Mouse (Mus musculus) lung, postnatal 25 days (tissue): ENCODE measurements around the gene Gapdh.

Experiments used
- DNase-seq: peaks from one replicate; pipeline ENCODE4 v3.0.0; 2022; ENCODE audit warnings: low spot score

The Gapdh gene

DNA sequence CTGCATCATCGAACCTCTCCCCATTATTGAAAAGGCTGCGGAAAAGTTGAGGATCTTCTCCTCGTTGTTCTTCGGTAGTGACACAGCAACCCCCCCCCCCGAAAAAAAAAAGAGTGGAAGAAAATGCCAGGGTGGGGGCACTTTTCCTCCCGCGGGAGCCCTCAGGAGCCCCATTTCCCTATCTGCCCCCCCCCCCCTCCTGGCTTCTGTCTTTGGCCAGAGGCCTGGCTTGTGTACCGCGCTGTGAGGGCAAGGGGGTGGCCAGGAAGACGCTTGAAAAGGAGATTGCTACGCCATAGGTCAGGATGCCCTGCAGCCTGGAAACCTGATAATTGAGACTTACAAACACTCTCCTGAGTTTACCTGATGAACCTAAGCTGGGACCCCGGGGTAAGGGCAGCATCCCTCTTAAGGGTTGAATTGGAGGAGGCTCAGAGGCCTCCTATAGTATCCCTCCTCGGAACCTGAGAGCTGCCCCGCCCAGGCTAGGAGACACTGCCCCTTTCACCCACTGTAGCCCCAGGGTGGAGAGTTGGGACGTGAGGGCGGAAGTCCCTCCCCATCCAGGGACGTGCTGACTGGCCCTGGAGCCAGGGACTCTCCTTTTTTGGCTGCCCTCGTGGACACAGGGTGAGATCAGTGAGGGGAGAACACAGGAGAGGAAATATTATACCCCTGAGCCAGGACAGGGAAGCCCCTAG, at the start of gene Gapdh:
Gene Gapdh, minus strand, starts transcription at position 417 of the 701 bp plus-strand sequence.
- DNase-seq, result peak; percentile 91

DNA sequence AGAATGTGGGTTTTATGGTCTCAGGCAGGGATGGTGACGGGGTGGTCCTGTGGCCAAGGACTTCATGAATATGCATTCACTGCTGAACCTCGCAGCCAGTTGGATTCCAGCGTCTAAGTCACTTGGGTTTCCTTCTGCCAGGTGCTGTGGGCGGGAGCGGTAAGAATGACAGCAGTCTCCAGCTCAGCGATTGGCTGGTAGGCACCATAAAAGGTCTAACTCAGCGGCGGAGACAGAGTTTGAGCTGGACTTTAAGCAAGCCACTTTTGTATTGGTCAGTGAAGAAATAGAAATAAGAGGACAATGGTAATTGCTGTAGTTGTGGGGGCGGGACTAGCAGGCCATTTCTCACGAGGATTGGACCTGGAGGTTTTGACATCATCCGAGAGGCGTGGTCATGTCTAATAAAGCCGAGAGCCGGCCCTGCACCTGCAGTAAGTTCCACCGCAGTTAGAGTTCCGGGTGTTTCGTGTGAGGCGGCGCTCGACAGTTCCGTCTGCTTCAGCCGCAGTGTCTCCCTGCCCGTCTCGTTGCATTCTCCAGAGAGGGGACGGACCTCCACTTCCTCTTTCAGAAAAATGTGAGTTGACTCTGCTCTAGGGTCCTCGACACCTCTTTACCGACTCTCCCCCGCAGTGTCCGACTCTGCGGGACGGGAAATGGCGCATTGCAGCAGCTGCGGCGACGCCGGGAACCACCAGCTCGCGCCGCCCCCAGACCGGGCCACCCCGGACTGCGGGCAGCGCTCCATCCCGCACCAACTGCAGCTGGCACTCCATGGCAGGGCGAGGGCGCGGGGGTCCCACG, 49.1 kb upstream of the Gapdh start, which contains the start of gene Vamp1:
Gene Vamp1, plus strand, starts transcription at position 404 of the 807 bp plus-strand sequence.
- DNase-seq, result peak; percentile 98

DNA sequence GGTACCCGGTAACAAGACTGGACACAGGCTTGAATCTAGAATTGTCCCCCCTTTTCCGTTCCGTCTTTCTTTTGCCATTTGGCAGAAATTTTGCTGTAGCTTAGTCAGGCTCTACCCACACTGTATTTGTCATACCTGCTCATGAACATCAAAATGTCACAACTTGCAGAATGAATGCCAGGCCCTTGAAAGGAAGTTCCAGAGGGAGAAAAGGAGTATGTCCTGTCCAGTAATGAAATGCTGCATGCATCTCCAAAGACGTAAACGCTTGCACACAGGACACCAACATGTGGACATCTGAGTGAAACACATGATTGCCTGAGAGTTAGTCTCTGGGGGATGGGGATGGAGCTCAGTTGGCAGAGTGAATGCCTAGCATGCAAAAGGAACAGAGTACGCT, 47.4 kb upstream of the Gapdh start:
- no peak for DNase-seq

DNA sequence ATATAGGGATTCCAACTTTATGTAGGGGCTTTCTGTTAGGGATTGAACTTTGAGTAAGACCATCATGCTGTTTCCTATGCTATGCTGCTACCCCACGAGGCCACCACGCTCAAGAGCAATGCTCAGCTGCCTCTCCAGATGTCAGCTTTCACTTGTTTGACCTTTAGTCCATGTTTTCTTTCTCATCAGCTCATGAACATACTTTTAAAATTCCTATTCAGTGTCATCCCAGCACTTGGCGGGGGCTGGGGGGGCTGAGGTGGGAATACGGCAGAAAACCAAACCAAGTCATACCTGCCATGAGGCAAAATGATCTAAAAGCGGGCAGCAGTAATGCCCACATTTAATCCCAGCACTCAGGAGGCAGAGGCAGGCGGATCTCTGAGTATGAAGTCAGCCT, 46.9 kb upstream of the Gapdh start:
- DNase-seq, result no peak

- DNase-seq, result no peak
Measured at GRCm38 (mm10) chr6:125212621-125213020, 46.4 kb upstream of the Gapdh start.

- no peak for DNase-seq
Measured at GRCm38 (mm10) chr6:125210436-125210835, 44.2 kb upstream of the Gapdh start.

GRCm38 (mm10) chr6:125197166-125197565, 30.9 kb upstream of the Gapdh start:
- no peak for DNase-seq

- no peak for DNase-seq
Measured at GRCm38 (mm10) chr6:125196301-125196700, 30.0 kb upstream of the Gapdh start.

- DNase-seq, result no peak
Measured at GRCm38 (mm10) chr6:125195541-125196075, 29.3 kb upstream of the Gapdh start.

DNA sequence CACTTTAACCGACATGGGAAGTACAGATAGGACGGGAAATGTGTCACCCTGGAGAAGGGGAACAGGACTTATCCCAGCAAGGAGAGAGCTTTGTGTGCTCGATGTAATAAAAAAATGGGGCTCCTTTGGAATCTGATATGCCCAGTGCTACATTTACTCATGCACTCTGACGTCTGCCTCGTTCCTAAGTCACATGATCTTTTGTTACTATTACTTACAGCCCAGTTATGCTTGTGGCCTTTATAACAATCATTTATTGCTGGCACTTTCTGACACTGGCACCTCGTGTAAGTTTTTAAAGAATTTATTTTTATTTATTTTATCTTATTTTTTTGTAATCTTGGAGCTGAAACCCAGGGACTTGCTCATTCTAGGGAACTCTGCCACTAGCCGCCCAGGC, 27.1 kb upstream of the Gapdh start:
- no peak for DNase-seq

DNA sequence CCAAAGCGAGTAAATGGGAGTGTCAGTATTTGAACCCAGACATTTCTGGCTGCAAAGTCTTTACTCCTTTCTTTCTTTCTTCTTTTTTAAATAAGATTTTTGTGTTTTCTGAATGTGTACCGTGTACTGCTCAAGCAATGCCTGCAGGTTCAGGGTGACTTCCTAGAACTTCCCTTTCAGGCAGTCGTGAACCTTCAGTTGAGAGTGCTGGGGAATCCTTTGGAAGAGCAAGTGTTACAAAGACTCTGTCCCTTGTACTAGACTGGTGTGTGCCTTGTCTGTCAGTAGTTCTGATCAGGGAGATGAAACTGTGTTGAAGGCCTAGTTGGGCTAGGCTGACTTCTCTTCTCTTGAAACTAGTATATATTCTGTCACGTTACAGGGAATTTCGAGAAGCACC, 26.6 kb upstream of the Gapdh start:
- DNase-seq, result no peak

- DNase-seq, result peak; percentile 95
Measured at GRCm38 (mm10) chr6:125192016-125192714, 25.9 kb upstream of the Gapdh start.

DNA sequence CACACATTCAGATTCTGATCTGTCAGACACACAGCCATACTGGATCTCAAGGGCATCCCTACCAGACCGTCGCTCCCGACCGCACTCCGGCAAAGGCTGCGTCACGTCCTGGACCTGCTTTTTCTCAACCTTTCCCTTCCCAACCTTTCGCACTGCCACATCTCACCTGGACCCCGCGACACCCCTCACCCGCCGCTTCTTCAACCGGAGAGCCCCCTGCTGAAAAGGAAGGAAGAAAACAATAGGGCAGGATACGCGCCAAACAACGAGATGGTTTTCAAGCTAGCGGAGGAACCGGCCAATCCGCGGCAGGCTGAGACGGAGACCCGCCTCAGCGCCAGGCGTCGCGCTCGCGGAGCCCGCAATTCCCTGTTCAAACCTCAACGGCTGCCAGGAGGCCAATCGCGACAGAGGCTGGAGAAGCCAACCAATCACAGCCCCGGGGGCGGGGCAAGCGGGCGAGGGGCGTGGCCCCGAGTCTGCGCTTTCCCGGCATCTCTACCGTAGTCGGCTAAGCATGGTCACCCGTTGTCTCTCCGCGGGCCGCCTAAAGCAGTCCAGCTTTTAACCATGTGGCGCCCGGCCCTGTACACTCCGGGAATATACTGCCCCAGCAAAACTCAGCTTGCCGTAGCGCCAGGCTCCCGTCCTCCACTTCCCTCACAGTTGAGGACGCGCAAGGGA, 25.2 kb upstream of the Gapdh start, which contains the start of the genes Ncapd2 and Mrpl51:
Gene Ncapd2, minus strand, starts transcription at position 370 of the 684 bp plus-strand sequence.
Gene Mrpl51, plus strand, starts transcription at position 470 of the 684 bp plus-strand sequence.
- peak; percentile 98 for DNase-seq

DNA sequence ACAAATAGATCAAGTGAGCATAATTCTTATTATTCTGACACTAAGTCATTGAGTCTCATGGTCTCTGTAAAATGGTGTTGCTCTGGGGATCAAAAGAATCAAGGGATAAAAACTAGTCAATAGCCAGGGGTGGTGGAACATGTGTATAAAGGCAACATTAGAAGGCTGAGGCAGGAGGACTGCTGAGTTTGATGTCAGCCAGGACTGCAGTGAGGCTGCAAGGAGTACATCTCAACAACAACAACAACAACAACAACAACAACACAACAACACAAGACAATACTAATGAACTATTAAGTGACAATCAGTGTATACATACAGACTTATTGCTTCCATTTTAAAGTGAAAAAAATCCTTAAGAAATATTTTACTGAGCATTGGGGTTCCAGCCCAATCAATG, 24.5 kb upstream of the Gapdh start:
- DNase-seq, result no peak

DNA sequence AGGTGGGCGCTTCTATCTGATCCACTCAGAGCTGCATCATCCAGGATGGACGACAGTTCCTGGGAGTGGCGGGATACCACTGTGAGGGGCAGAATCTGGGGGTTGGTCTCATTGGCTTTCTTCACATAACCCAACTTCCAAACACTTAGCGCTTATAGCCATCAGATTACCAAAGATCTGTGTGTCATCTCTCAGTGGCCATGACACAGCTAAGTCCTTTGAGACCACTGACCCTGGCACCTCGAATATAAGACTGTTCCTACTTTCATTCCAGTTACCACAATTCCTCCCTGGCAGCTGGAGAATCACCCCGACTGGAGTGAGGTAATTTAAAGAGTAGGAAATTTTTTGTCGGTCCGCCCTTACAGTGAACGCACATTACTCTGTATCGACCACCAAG, 19.9 kb upstream of the Gapdh start:
- DNase-seq, result no peak

- no peak for DNase-seq
Measured at GRCm38 (mm10) chr6:125182133-125182532, 15.9 kb upstream of the Gapdh start.

GRCm38 (mm10) chr6:125179601-125180000, 13.3 kb upstream of the Gapdh start:
- no peak for DNase-seq

- no peak for DNase-seq
Measured at GRCm38 (mm10) chr6:125175469-125175868, 9.2 kb upstream of the Gapdh start.

DNA sequence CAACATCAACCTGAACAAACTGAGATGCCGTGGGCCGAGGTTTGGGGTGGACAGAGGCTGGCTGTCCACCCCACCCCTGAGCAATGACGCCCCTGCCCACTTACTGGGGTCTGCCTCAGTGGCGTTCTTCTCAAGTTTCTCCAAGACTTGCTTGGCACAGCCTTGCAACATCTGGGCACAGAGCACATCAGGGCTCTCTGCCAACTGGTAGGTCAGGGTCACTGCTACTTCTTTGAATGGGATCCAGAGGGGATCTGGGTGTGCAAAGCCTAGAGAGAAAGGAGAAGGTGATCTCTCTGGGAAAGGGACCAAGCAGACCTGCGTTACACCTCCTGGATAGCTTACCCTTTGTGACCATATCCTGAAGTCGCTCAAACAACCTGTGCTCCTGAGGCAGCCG, 7.0 kb upstream of the Gapdh start:
- DNase-seq, result no peak

- DNase-seq, result no peak
Measured at GRCm38 (mm10) chr6:125172474-125172873, 6.2 kb upstream of the Gapdh start.

- DNase-seq, result peak; percentile 42
Measured at GRCm38 (mm10) chr6:125170194-125170593, 3.9 kb upstream of the Gapdh start.

DNA sequence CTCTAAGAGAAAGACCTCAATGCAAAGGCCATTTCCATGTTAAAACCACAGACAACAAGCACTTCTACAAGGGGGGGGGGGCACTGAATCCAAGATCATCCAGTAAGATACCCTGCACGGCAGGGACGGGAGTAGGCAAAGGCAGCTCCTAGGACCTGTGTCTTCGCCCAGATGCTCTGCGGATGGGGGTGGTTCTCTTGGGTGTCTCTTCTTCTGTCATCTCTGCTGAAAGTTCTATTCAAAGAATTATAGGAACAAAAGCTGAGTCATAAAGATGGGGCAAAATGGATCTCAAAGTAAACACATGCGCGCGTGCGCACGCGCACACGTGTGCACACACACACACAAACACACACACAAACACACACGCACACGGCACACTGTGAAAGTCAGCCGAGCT, 1.8 kb upstream of the Gapdh start:
- no peak for DNase-seq
